7 mouse cellular contexts compared by ENCODE assay signal in genomic region chr16:9280931-9281330, GRCm38 (mm10).
A peak's percentile ranks its signal among the peaks of the same experiment; 100 is the strongest.
DNase-seq lines count a peak whose midpoint lies in the region; ATAC-seq and TF ChIP-seq lines count a peak whose summit lies in the region.

No protein-coding gene starts in this region.

- H3K27me3 ChIP-seq in liver, embryonic 11.5 days (replicated peaks; ENCODE audit: control insufficient read depth, insufficient read depth, low read length): no peaks in the 10 kb centered on the region

- H3K9ac ChIP-seq in liver, embryonic 11.5 days (ENCODE audit: low read depth, low read length): no peak overlapping the region

- 26% methylated on average over 5 of the region's 5 CpGs for WGBS in liver, embryonic 11.5 days
- 10% methylated on average over 5 of the region's 5 CpGs for WGBS in lung, adult 2 months

- H3K4me2 ChIP-seq in liver, embryonic 11.5 days: no peak overlapping the region

- no peak for ATAC-seq in liver, embryonic 11.5 days (replicated peaks; ENCODE audit: low FRiP score)

- DNase-seq in R1 (ENCODE audit: low read depth, low spot score): peak; percentile 90
- DNase-seq in brain, embryonic 14.5 days (ENCODE audit: low read depth): peak; percentile 90
- peak; percentile 71 to 85 for DNase-seq in frontal cortex, postnatal 10 days (ENCODE audit: low spot score in 2 of 2)
- DNase-seq in left cerebral cortex, adult 18-20 months (ENCODE audit: low spot score in 2 of 2): peak; percentile 58 to 69
- DNase-seq in retina, postnatal 7 days (ENCODE audit: low read depth, low spot score): peak; percentile 11
- no peak for DNase-seq in liver, embryonic 11.5 days (ENCODE audit: low spot score)
- no peak for DNase-seq in lung, adult 2 months

- no peaks in the 10 kb centered on the region for H3K9me3 ChIP-seq in liver, embryonic 11.5 days (ENCODE audit: control insufficient read depth, low read length)

- no peaks in the 10 kb centered on the region for H3K4me1 ChIP-seq in liver, embryonic 11.5 days (replicated peaks; ENCODE audit: control insufficient read depth, insufficient read depth, low read length)
- H3K4me1 ChIP-seq in lung, adult 2 months (ENCODE audit: control insufficient read depth, insufficient read depth, low read length): no peaks in the 10 kb centered on the region

- no peak overlapping the region for H3K4me3 ChIP-seq in liver, embryonic 11.5 days (ENCODE audit: low read depth, low read length)
- no peak overlapping the region for H3K4me3 ChIP-seq in lung, adult 2 months (replicated peaks; ENCODE audit: extremely low read depth, low read depth, low read length)

- H3K27ac ChIP-seq in liver, embryonic 11.5 days (ENCODE audit: low read depth, low read length): no peak overlapping the region

- H3K36me3 ChIP-seq in liver, embryonic 11.5 days (ENCODE audit: control insufficient read depth, insufficient read depth, low read length): no peaks in the 10 kb centered on the region

- TF ChIP-seq CTCF in brain, embryonic 14.5 days (IDR thresholded peaks at IDR 0.05; ENCODE audit: borderline replicate concordance, extremely low read depth, insufficient read depth, insufficient read length): no peak
- no peak for TF ChIP-seq CTCF in lung, adult 2 months (IDR thresholded peaks at IDR 0.05; ENCODE audit: insufficient read depth, low read length)

- no peak for TF ChIP-seq POLR2A in brain, embryonic 14.5 days (IDR thresholded peaks at IDR 0.05; ENCODE audit: borderline replicate concordance, extremely low read depth, insufficient read depth, insufficient read length, poor library complexity, severe bottlenecking)
- no peak for TF ChIP-seq POLR2A in lung, adult 2 months (IDR thresholded peaks at IDR 0.05; ENCODE audit: borderline replicate concordance, extremely low read depth, low read depth, low read length)

Comparison
In these comparisons a context has a peak if more than half of its experiments do, and no peak if none do; other contexts are left out.
1. DNase-seq: peak in R1 (single experiment), brain, embryonic 14.5 days (single experiment), frontal cortex, postnatal 10 days (2 of 2), left cerebral cortex, adult 18-20 months (2 of 2) and retina, postnatal 7 days (single experiment); none in liver, embryonic 11.5 days (single experiment) and lung, adult 2 months (single experiment).